Mouse (Mus musculus): Measurements from ENCODE around the gene Akr1c14.

DNA sequence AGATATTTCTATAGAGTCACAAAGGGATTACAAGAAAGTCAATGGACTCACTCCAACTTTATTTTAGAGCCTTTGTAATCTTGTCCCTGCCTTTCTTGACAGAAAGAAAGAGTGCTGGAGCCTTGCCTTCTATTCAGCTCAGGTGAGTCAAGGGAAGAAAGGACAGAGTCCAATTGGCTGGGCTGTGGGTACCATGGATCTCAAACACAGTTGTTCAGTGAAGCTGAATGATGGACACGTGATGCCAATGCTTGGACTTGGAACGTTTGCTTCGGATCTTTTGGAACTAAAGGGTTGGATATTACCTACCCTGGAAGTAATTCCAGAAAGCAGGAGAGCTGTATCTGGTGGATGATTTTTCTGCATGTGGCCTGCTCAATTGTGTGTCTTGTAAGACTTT is 13.8 kb upstream of the Akr1c14 start:
- TF ChIP-seq CTCF (IDR thresholded peaks at IDR 0.05; ENCODE audit: low read depth) (no peak), EP300 (IDR thresholded peaks at IDR 0.05; ENCODE audit: low read depth) (no peak)

All from heart, postnatal 0 days (tissue).